Mouse (Mus musculus) CH12.LX (cell line): Measurements from ENCODE around the gene Gipc2. TPM values are rescaled to one million over a fixed set of nuclear protein-coding genes. Genes with fewer than 3 reads are reported as not detected.

Source experiments
- DNase-seq: peaks from one replicate; pipeline ENCODE4 v3.0.0-alpha.2; 2013; ENCODE audit errors: extremely low read depth
- H3K27ac ChIP-seq: 2 replicates; pipeline ENCODE4 v1.5.1; 2012; ENCODE audit warnings: low read depth, mild to moderate bottlenecking, control low read depth, moderate library complexity; ENCODE audit not compliant: insufficient read depth
- H3K27me3 ChIP-seq: replicated peaks from 2 replicates; pipeline ENCODE3; 2012; ENCODE audit warnings: inconsistent platforms
- H3K36me3 ChIP-seq, 2 experiments: replicated peaks in 1 of 2; 2 replicates each; pipeline versions ENCODE3 to v1.6.1; 2012; ENCODE audit warnings: inconsistent platforms in 1 of 2, low read length in 1 of 2, mild to moderate bottlenecking in 1 of 2, mixed read lengths in 1 of 2, moderate library complexity in 1 of 2; ENCODE audit not compliant: control insufficient read depth in 1 of 2, insufficient read depth in 1 of 2
- H3K4me1 ChIP-seq, 2 experiments: 2 replicates each; pipeline ENCODE4 v1.6.1; 2012; ENCODE audit warnings: inconsistent platforms in 1 of 2, moderate library complexity in 1 of 2; ENCODE audit not compliant: insufficient read depth in 2 of 2, control insufficient read depth in 1 of 2
- H3K4me2 ChIP-seq: 2 replicates; pipeline ENCODE4 v1.6.1; 2012; ENCODE audit warnings: low read depth, mild to moderate bottlenecking, control low read depth; ENCODE audit not compliant: poor library complexity, insufficient read depth, severe bottlenecking
- H3K4me3 ChIP-seq, 3 experiments: fragments of 150-350 bp in 1 of 3; sonication (generic) in 1 of 3; replicated peaks in 1 of 3; 2 replicates each; pipeline versions ENCODE3 to v1.5.1; 2011 to 2012; ENCODE audit warnings: low read depth in 2 of 3, low read length in 2 of 3, mild to moderate bottlenecking in 2 of 3, moderate library complexity in 2 of 3, control low read depth in 1 of 3, improper control_type of control experiment in 1 of 3, inconsistent platforms in 1 of 3, mixed read lengths in 1 of 3; ENCODE audit not compliant: poor library complexity in 1 of 3
- H3K79me2 ChIP-seq: replicated peaks from 2 replicates; pipeline ENCODE4 v1.6.1; 2012; ENCODE audit warnings: mild to moderate bottlenecking, moderate library complexity; ENCODE audit not compliant: control insufficient read depth, poor library complexity, insufficient read depth, severe bottlenecking; ENCODE audit errors: extremely low read depth
- H3K9ac ChIP-seq: 2 replicates; pipeline ENCODE4 v1.6.1; 2012; ENCODE audit warnings: low read depth, mild to moderate bottlenecking, control low read depth, moderate library complexity; ENCODE audit not compliant: insufficient read depth
- H3K9me3 ChIP-seq: replicated peaks from 2 replicates; pipeline ENCODE3; 2012; ENCODE audit warnings: low read length, inconsistent platforms, mixed read lengths
- CHD2 ChIP-seq: IDR thresholded peaks from 2 replicates; pipeline ENCODE4 v1.6.1; 2011; ENCODE audit warnings: low read length, improper control_type of control experiment
- CTCF ChIP-seq, 2 experiments: IDR thresholded peaks in 1 of 2; conservative IDR thresholded peaks in 1 of 2; 2 replicates each; pipeline ENCODE4 v1.5.1; 2011 to 2012; ENCODE audit warnings: low read depth in 2 of 2, low read length in 2 of 2, improper control_type of control experiment in 1 of 2, inconsistent platforms in 1 of 2, mild to moderate bottlenecking in 1 of 2, moderate library complexity in 1 of 2
- E2F4 ChIP-seq: IDR thresholded peaks from 2 replicates; pipeline ENCODE4 v1.6.1; 2011; ENCODE audit warnings: low read depth, low read length, improper control_type of control experiment; ENCODE audit not compliant: insufficient replicate concordance
- ELF1 ChIP-seq: IDR thresholded peaks from 2 replicates; pipeline ENCODE4 v1.6.1; 2014; ENCODE audit warnings: low read depth, mild to moderate bottlenecking, inconsistent platforms, low read length, improper control_type of control experiment
- IRF4 ChIP-seq: IDR thresholded peaks from 2 replicates; pipeline ENCODE4 v1.6.1; 2014; ENCODE audit warnings: low read depth, mild to moderate bottlenecking, inconsistent platforms, low read length, improper control_type of control experiment
- MAX ChIP-seq: IDR thresholded peaks from 2 replicates; pipeline ENCODE4 v1.6.1; 2011; ENCODE audit warnings: low read length, improper control_type of control experiment
- MAZ ChIP-seq: IDR thresholded peaks from 2 replicates; pipeline ENCODE4 v1.6.1; 2012; ENCODE audit warnings: low read depth, mild to moderate bottlenecking, inconsistent platforms, low read length, improper control_type of control experiment, moderate library complexity
- MXI1 ChIP-seq: IDR thresholded peaks from 2 replicates; pipeline ENCODE4 v1.6.1; 2011; ENCODE audit warnings: mild to moderate bottlenecking, low read depth, low read length, improper control_type of control experiment
- NRF1 ChIP-seq: IDR thresholded peaks from 2 replicates; pipeline ENCODE4 v1.6.1; 2014; ENCODE audit warnings: low read depth, mild to moderate bottlenecking, inconsistent platforms, low read length, improper control_type of control experiment, moderate library complexity
- PAX5 ChIP-seq: IDR thresholded peaks from 2 replicates; pipeline ENCODE4 v1.6.1; 2012; ENCODE audit warnings: low read length, inconsistent platforms, mixed read lengths
- POLR2A ChIP-seq: IDR thresholded peaks from 2 replicates; pipeline ENCODE4 v1.6.1; 2011; ENCODE audit warnings: low read depth, mild to moderate bottlenecking, improper control_type of control experiment, low read length
- RAD21 ChIP-seq: IDR thresholded peaks from 2 replicates; pipeline ENCODE4 v1.6.1; 2011; ENCODE audit warnings: low read depth, mild to moderate bottlenecking, low read length, improper control_type of control experiment, moderate library complexity
- SIN3A ChIP-seq: IDR thresholded peaks from 2 replicates; pipeline ENCODE4 v1.6.1; 2012; ENCODE audit warnings: low read length, improper control_type of control experiment, inconsistent platforms
- SMC3 ChIP-seq: IDR thresholded peaks from 2 replicates; pipeline ENCODE4 v1.6.1; 2011; ENCODE audit warnings: low read depth, low read length, improper control_type of control experiment
- TBP ChIP-seq: conservative IDR thresholded peaks from 2 replicates; pipeline ENCODE4 v1.6.1; 2011; ENCODE audit warnings: low read depth, low read length, improper control_type of control experiment
- TCF12 ChIP-seq: IDR thresholded peaks from 2 replicates; pipeline ENCODE4 v1.6.1; 2014; ENCODE audit warnings: low read depth, mild to moderate bottlenecking, inconsistent platforms, low read length, improper control_type of control experiment
- USF1 ChIP-seq: IDR thresholded peaks from 2 replicates; pipeline ENCODE4 v1.6.1; 2014; ENCODE audit warnings: low read depth, mild to moderate bottlenecking, inconsistent platforms, low read length, improper control_type of control experiment
- USF2 ChIP-seq: conservative IDR thresholded peaks from 2 replicates; pipeline ENCODE4 v1.6.1; 2011; ENCODE audit warnings: low read depth, low read length, improper control_type of control experiment
- dilution Hi-C: fragments of 300-500 bp; cut with MboI; formaldehyde crosslinking; loops from 2 replicates; pipeline ENCODE4 v1.14.3; 2020; ENCODE audit warnings: low sequenced_read_pairs; ENCODE audit not compliant: extremely low pct_unique_long_range_greater_than_20kb, extremely low pct_ligation_motif_present
- in situ Hi-C: fragments of 300-500 bp; cut with MboI; formaldehyde crosslinking; loops from 3 replicates; pipeline ENCODE4 v1.14.3; 2019; ENCODE audit warnings: low sequenced_read_pairs, low pct_ligation_motif_present, low pct_unique_long_range_greater_than_20kb, mixed read lengths
- polyA plus RNA-seq: library from polyadenylated mRNA; unstranded; fragments of >175 nt; gene quantifications from 2 replicates; pipeline ENCODE4 v1.2.1, GENCODE M21; 2012; ENCODE audit warnings: low read depth; ENCODE audit not compliant: insufficient read length
- total RNA-seq, 2 experiments: library from RNA; depleted of rRNA; stranded (reverse); fragments of 300-350 nt in 1 of 2; fragments of >200 nt in 1 of 2; gene quantifications; 2 replicates each; pipeline ENCODE4 v1.2.3; 2012 to 2014

The Gipc2 gene
- total and polyA plus RNA-seq, 3 experiments: 0.24 to 1.2 (median 0.38) TPM

- peaks cover 2% of the 10 kb centered on the region for H3K27me3 ChIP-seq
- in situ Hi-C loops: loop anchor here (5.0 kb wide), 1 partner anchor 70 kb away; no protein-coding TSS in a partner anchor
- peak overlapping the region; percentile 99 for H3K9ac ChIP-seq
- H3K36me3 ChIP-seq: peaks cover under 1 to 6% of the 10 kb centered on the region in 2 experiments
- peaks cover 24% of the 10 kb centered on the region for H3K79me2 ChIP-seq
- dilution Hi-C loops: no loop called here
- H3K27ac ChIP-seq: peak overlapping the region; percentile 14; the same call in 1 of the 2 replicates
- peak overlapping the region; percentile 47 for H3K4me2 ChIP-seq
- H3K4me1 ChIP-seq: peaks cover 7 to 38% of the 10 kb centered on the region in 2 experiments
- peak; percentile 70 for DNase-seq
- no peaks in the 10 kb centered on the region for H3K9me3 ChIP-seq
- peak overlapping the region; percentile 62 to 89 (median 70) for H3K4me3 ChIP-seq
- TF ChIP-seq SIN3A (peak; percentile 79; the same call in 1 of the 2 replicates), IRF4 (0 out of 2 replicates have a peak, but pooled peaks have one; percentile 29), TBP (peak; percentile 59), USF2 (no peak), CHD2 (no peak), NRF1 (no peak), POLR2A (peak; percentile 44; the same call in 1 of the 2 replicates), CTCF (conservative IDR thresholded peaks at IDR 0.05 in 1 of 2, IDR thresholded peaks at IDR 0.05 in 1 of 2; ENCODE audit: low read depth in 2 of 2, low read length in 2 of 2) (peak; percentile 9 to 57; a peak in 3 of 4 replicates), MXI1 (peak; percentile 90), RAD21 (peak; percentile 69)
Observed at GRCm38 (mm10) chr3:152191791-152192237, 25.8 kb upstream of the Gipc2 start.

- DNase-seq: no peak
- peaks cover 26% of the 10 kb centered on the region for H3K79me2 ChIP-seq
- H3K27ac ChIP-seq: no peak overlapping the region
- no peaks in the 10 kb centered on the region for H3K9me3 ChIP-seq
- in situ Hi-C loops: loop anchor here (5.0 kb wide), 1 partner anchor 69 kb away; no protein-coding TSS in a partner anchor
- H3K9ac ChIP-seq: peak overlapping the region; percentile 10
- H3K4me2 ChIP-seq: peak overlapping the region; percentile 90
- H3K4me1 ChIP-seq: peaks cover 7 to 40% of the 10 kb centered on the region in 2 experiments
- peak overlapping the region in 2 of 3 experiments; percentile 2 to 8 for H3K4me3 ChIP-seq
- H3K27me3 ChIP-seq: peaks cover 2% of the 10 kb centered on the region
- H3K36me3 ChIP-seq: peaks cover 4 to 14% of the 10 kb centered on the region in 2 experiments
- dilution Hi-C loops: no loop called here
- TF ChIP-seq MAZ (no peak), CTCF (conservative IDR thresholded peaks at IDR 0.05 in 1 of 2, IDR thresholded peaks at IDR 0.05 in 1 of 2; ENCODE audit: low read depth in 2 of 2, low read length in 2 of 2) (no peak), SMC3 (no peak), E2F4 (no peak), ELF1 (no peak), PAX5 (no peak), TCF12 (no peak), USF1 (no peak), MAX (no peak), IRF4 (no peak), SIN3A (no peak), USF2 (no peak)
- TF ChIP-seq, all 38 proteins: peak for 0
Observed at GRCm38 (mm10) chr3:152190679-152191477, 24.8 kb upstream of the Gipc2 start.
